Mouse (Mus musculus) liver, embryonic 11.5 days (tissue): ENCODE measurements around the gene Ccdc181. TPM values are rescaled to one million over a fixed set of nuclear protein-coding genes. Genes with fewer than 3 reads are reported as not detected.

Source experiments
- ATAC-seq: fragments of 200-750 bp; cut with Nextera tagmentation; replicated peaks from 2 replicates; pipeline ENCODE4 v1.8.0; 2017; ENCODE audit warnings: moderate number of reproducible peaks, mild to moderate bottlenecking, moderate TSS enrichment, moderate library complexity; ENCODE audit not compliant: low FRiP score
- DNase-seq: peaks from one replicate; pipeline ENCODE4 v3.0.0-alpha.2; 2017; ENCODE audit warnings: low spot score
- H3K27ac ChIP-seq: fragments of 300-500 bp; sonication (generic); 2 replicates; pipeline ENCODE4 v1.5.1; 2014; ENCODE audit warnings: mild to moderate bottlenecking, low read depth, low read length, control low read depth
- H3K27me3 ChIP-seq: fragments of 300-500 bp; sonication (generic); replicated peaks from 2 replicates; pipeline ENCODE4 v1.6.1; 2014; ENCODE audit warnings: low read length, mixed read lengths; ENCODE audit not compliant: control insufficient read depth, insufficient read depth
- H3K36me3 ChIP-seq: fragments of 300-500 bp; sonication (generic); 2 replicates; pipeline ENCODE4 v1.6.1; 2014; ENCODE audit warnings: mild to moderate bottlenecking, low read length, moderate library complexity, mixed read lengths; ENCODE audit not compliant: control insufficient read depth, insufficient read depth
- H3K4me1 ChIP-seq: fragments of 300-500 bp; sonication (generic); replicated peaks from 2 replicates; pipeline ENCODE4 v1.6.1; 2014; ENCODE audit warnings: low read length, mixed read lengths; ENCODE audit not compliant: control insufficient read depth, insufficient read depth
- H3K4me2 ChIP-seq: fragments of 300-500 bp; sonication (generic); 2 replicates; pipeline ENCODE4 v1.6.1; 2014; ENCODE audit warnings: mild to moderate bottlenecking, control low read depth, moderate library complexity
- H3K4me3 ChIP-seq: fragments of 300-500 bp; sonication (generic); 2 replicates; pipeline ENCODE4 v1.5.1; 2014; ENCODE audit warnings: low read depth, low read length, control low read depth
- H3K9ac ChIP-seq: fragments of 300-500 bp; sonication (generic); 2 replicates; pipeline ENCODE4 v1.6.1; 2014; ENCODE audit warnings: low read depth, low read length, control low read depth
- H3K9me3 ChIP-seq: fragments of 300-500 bp; sonication (generic); 2 replicates; pipeline ENCODE4 v1.6.1; 2016; ENCODE audit warnings: low read length, inconsistent platforms, mixed read lengths; ENCODE audit not compliant: control insufficient read depth
- WGBS: fragments of 180-500 bp; shearing (Covaris S2); extraction: QIAGEN DNeasy Blood & Tissue Kit; methylation state at CpG from one replicate; pipeline ENCODE4 v1.1.7; 2014; 5-methylcytosine and 5-hydroxymethylcytosine counted together
- polyA plus RNA-seq: library from polyadenylated mRNA; unstranded; fragments of >200 nt; fragmentation: Nextera tagmentation; extraction: Ambion mirVana; gene quantifications from 2 replicates; pipeline ENCODE4 v1.2.1, GENCODE M21; 2014

Ccdc181 gene
- polyA plus RNA-seq, 1 experiment from 2014 or later: 9.4 TPM

DNA sequence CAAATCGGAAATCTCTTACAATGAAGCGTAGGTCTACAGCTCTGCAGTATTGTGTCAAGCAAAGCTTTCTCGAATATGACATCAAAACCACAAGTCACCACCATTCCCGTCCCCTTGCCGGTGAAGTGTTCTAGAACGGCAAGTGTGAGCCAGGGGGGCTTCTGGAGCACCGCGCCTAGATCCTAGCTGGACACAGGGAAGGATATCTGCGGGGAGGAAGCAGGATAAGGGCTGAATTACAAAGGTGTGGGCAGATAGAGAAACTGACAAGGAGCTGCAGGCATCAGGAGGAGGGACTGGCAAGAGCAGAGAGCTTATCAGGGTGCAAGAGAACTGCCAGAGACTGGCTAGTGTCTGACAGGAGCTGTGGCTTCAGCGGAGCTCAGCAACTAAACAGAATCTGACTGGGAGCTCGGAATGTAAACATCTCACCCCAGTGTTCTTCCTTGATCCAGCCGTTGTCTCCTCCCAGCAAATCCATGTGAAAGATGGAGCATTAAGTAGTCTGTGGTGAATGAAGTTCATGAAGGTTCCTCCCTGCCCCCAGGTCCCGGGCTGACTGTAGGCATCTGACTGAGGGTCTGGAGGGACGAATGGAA, 44.3 kb downstream of the Ccdc181 start:
- H3K4me3 ChIP-seq: no peak overlapping the region
- H3K4me1 ChIP-seq: peaks cover 12% of the 10 kb centered on the region
- ATAC-seq (peak; percentile 66), DNase-seq (peak; percentile 39)
- no peaks in the 10 kb centered on the region for H3K36me3 ChIP-seq
- peak overlapping the region; percentile 25; the same call in 1 of the 2 replicates for H3K9ac ChIP-seq
- no peak overlapping the region for H3K27ac ChIP-seq
- WGBS: 41% methylated on average over 14 of the region's 14 CpGs
- no peaks in the 10 kb centered on the region for H3K9me3 ChIP-seq
- peak overlapping the region; percentile 52 for H3K4me2 ChIP-seq
- H3K27me3 ChIP-seq: no peaks in the 10 kb centered on the region

DNA sequence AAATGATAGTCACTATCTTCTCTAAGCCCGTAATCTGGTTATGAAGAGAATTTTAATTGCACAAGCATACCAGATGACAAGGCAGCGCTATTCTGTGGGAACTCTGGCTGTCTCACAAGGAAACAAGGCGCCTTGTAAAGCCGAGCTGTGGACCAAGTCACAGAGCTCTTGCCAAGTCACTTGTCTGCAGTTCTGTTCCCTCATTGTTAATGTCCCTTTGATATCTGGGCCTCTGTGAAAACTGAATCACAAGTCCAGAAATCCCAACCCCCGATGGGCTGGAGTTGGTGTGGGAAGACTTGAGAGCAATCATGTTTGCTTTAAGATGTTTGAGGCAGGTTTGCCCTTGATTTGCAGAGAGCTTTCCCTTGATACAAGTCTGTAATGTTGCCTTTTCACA, 45.3 kb downstream of the Ccdc181 start:
- H3K27ac ChIP-seq: no peak overlapping the region
- H3K9me3 ChIP-seq: no peaks in the 10 kb centered on the region
- H3K27me3 ChIP-seq: no peaks in the 10 kb centered on the region
- peaks cover 12% of the 10 kb centered on the region for H3K4me1 ChIP-seq
- no peaks in the 10 kb centered on the region for H3K36me3 ChIP-seq
- H3K4me2 ChIP-seq: no peak overlapping the region
- ATAC-seq: no peak
- no peak overlapping the region for H3K4me3 ChIP-seq
- no peak overlapping the region for H3K9ac ChIP-seq
- no peak for DNase-seq
- 86% methylated on average over 5 of the region's 5 CpGs for WGBS

DNA sequence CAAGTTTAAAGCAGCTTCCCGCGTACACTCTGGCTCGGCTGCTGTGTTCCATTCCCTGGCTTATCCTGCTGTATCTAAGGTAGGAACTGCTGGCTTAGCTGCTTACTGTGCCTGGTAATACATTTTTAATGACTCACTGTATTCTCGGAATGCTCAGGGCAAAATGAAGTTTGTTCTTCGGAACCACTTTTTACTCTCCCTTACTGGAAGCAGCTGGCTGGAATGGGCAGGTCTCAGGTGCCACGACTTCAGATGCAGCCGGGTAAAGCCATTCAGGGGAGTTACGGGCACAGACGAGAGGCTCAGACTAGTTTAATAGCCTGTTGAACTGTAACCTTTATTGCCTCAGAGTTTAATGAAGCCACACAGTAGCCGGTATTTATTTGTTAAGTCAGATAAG, 46.0 kb downstream of the Ccdc181 start:
- Histone ChIP-seq H3K9ac (no peak overlapping the region), H3K4me1 (peaks cover 12% of the 10 kb centered on the region), H3K27me3 (no peaks in the 10 kb centered on the region), H3K36me3 (no peaks in the 10 kb centered on the region), H3K9me3 (no peaks in the 10 kb centered on the region), H3K27ac (no peak overlapping the region), H3K4me3 (no peak overlapping the region), H3K4me2 (no peak overlapping the region)
- ATAC-seq (no peak), DNase-seq (no peak)
- 78% methylated on average over 10 of the region's 10 CpGs for WGBS

DNA sequence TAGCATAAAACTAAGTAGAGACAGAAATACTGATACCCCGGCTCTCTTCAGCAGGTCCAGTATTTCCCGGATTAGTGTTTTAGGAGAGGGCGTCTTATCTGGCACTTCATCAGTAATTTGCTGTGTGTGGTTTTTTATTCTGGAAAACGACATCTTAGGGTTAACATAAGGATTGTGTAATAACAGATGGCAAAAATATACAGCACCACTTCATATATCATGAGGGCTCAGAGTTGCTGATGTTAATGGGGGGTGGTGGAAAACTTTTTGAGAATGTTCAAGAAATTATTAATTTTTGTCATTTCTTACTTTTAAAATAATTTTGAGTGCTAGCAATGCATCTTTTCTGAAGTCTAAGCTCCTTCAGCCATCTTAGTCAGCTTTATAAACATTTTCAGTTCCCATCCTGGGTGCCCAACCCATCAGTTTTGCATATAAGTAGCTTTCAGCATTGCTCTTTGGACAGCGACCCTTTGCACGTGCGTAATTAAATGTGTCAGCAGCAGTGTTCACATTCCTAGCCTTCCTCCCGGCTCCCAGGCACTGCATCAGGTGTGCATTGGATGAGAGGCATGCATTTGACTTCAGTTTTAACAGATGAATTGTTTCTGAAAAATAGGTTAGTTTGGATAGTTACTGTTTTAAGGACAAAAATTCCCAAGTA, 47.7 kb downstream of the Ccdc181 start:
- 79% methylated on average over 8 of the region's 8 CpGs for WGBS

DNA sequence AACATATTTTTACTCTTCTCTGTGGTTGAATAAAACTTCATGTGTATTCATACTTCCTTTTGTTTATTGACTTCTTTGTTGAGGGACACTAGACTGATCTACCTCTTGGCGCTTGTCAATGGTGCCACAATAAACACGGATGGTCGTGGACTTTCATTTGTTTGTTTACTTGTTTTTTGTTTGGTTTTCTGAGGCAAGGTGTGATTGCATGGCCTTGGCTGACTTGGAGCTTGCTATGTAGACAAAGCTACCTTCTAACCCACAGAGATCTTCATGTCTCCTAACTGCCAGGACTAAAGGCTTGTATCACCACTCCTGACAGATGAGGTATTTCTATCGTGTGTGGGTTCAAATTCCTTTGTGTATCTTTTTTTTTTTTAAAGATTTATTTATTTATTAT, 48.8 kb downstream of the Ccdc181 start:
- Histone ChIP-seq H3K4me3 (no peak overlapping the region), H3K27me3 (no peaks in the 10 kb centered on the region), H3K9me3 (no peaks in the 10 kb centered on the region), H3K9ac (no peak overlapping the region), H3K4me2 (no peak overlapping the region), H3K36me3 (no peaks in the 10 kb centered on the region), H3K4me1 (peaks cover 12% of the 10 kb centered on the region), H3K27ac (no peak overlapping the region)
- DNase-seq (no peak), ATAC-seq (no peak)
- WGBS: 85% methylated on average over 4 of the region's 4 CpGs

More for the DNA sequence above, 47.7 kb downstream of the Ccdc181 start:
- H3K9ac ChIP-seq: no peak overlapping the region
- peaks cover 12% of the 10 kb centered on the region for H3K4me1 ChIP-seq
- no peaks in the 10 kb centered on the region for H3K36me3 ChIP-seq
- no peaks in the 10 kb centered on the region for H3K9me3 ChIP-seq
- DNase-seq: no peak
- H3K4me2 ChIP-seq: no peak overlapping the region
- no peaks in the 10 kb centered on the region for H3K27me3 ChIP-seq
- no peak overlapping the region for H3K27ac ChIP-seq
- H3K4me3 ChIP-seq: no peak overlapping the region
- no peak for ATAC-seq

- ATAC-seq (no peak), DNase-seq (no peak)
- H3K27ac ChIP-seq: no peak overlapping the region
- WGBS: 83% methylated on average over 2 of the region's 2 CpGs
- peaks cover 6% of the 10 kb centered on the region; the same call in 1 of the 2 replicates for H3K4me1 ChIP-seq
- no peak overlapping the region for H3K9ac ChIP-seq
- H3K36me3 ChIP-seq: no peaks in the 10 kb centered on the region
- H3K4me2 ChIP-seq: no peak overlapping the region
- no peaks in the 10 kb centered on the region for H3K27me3 ChIP-seq
- no peak overlapping the region for H3K4me3 ChIP-seq
- no peaks in the 10 kb centered on the region for H3K9me3 ChIP-seq
Measured at GRCm38 (mm10) chr1:164324878-164325277, 49.5 kb downstream of the Ccdc181 start.

GRCm38 (mm10) chr1:164326600-164327155, 51.3 kb downstream of the Ccdc181 start:
- WGBS: 75% methylated on average over 6 of the region's 6 CpGs
- Histone ChIP-seq H3K9ac (no peak overlapping the region), H3K4me3 (no peak overlapping the region), H3K4me2 (no peak overlapping the region), H3K27me3 (no peaks in the 10 kb centered on the region), H3K4me1 (no peaks in the 10 kb centered on the region), H3K9me3 (no peaks in the 10 kb centered on the region), H3K36me3 (no peaks in the 10 kb centered on the region), H3K27ac (no peak overlapping the region)
- ATAC-seq (no peak), DNase-seq (no peak)

GRCm38 (mm10) chr1:164327764-164328163, 52.4 kb downstream of the Ccdc181 start:
- Histone ChIP-seq H3K27me3 (no peaks in the 10 kb centered on the region), H3K9me3 (no peaks in the 10 kb centered on the region), H3K4me1 (no peaks in the 10 kb centered on the region), H3K4me3 (no peak overlapping the region), H3K36me3 (no peaks in the 10 kb centered on the region), H3K9ac (no peak overlapping the region), H3K4me2 (no peak overlapping the region), H3K27ac (no peak overlapping the region)
- ATAC-seq (no peak), DNase-seq (no peak)
- 84% methylated on average over 7 of the region's 7 CpGs for WGBS

GRCm38 (mm10) chr1:164332559-164332958, 57.2 kb downstream of the Ccdc181 start:
- no peak overlapping the region for H3K9ac ChIP-seq
- no peaks in the 10 kb centered on the region for H3K9me3 ChIP-seq
- no peaks in the 10 kb centered on the region for H3K4me1 ChIP-seq
- H3K36me3 ChIP-seq: peaks cover 3% of the 10 kb centered on the region
- no peak overlapping the region for H3K4me2 ChIP-seq
- no peak for DNase-seq
- WGBS: 86% methylated on average over 11 of the region's 11 CpGs
- no peak for ATAC-seq
- H3K4me3 ChIP-seq: no peak overlapping the region
- no peaks in the 10 kb centered on the region for H3K27me3 ChIP-seq
- no peak overlapping the region for H3K27ac ChIP-seq
